Mouse (Mus musculus) lung, postnatal 14 days (tissue): ENCODE data around the gene 4933406M09Rik.

Source experiments
- DNase-seq: peaks from one replicate; pipeline ENCODE4 v3.0.0; 2021

The 4933406M09Rik gene

DNA sequence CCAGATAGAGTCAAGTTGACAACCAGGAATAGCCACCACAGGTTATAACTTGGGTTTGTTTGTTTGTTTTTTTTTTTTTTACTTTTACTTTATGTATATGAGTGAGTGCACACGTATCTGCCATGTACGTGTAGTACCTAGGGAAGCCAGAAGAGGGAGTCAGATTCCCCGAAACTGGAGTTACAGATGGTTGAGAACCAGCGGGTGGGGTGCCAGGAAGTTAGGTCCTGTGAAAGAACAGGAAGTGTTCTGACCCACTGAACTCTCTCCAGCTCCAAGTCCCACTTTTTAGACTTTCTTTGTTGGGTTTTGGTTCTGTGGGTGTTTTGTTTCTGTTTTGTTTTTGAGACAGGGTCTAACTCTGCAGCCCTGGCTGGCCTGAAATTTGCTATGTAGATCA, 49.7 kb downstream of the 4933406M09Rik start:
- DNase-seq, result peak; percentile 35

DNA sequence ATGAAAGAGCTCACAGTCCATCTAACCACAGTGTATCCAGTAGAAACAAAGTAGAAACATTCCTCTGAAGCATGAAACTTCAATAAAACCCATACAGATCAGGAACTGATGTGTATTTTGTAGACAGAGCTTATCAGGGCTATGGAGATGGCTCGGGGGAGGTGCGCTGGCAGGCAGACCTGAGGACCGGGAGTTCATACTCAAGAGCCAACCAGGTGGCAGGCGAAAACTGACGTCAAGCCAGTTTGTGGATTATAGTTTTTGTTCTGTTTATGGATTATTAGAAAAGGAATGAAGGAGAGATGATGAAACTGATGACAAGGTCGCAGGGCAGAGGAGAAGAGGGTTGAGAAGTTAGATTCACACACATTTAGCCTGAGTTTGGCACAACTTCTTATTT, 54.7 kb downstream of the 4933406M09Rik start:
- DNase-seq, result no peak
